Mouse (Mus musculus): ENCODE measurements around the gene Relch.

- TF ChIP-seq POLR2A (IDR thresholded peaks at IDR 0.05; ENCODE audit: insufficient read length, low read depth) (no peak), TCF12 (IDR thresholded peaks at IDR 0.05; ENCODE audit: insufficient read depth, poor library complexity, severe bottlenecking) (no peak), MYOD1 (IDR thresholded peaks at IDR 0.05; ENCODE audit: control insufficient read depth in 1 of 3, insufficient read length in 2 of 3, low read depth in 2 of 3) (no peak), POLR2AphosphoS2 (IDR thresholded peaks at IDR 0.05; ENCODE audit: insufficient read length, low read depth) (no peak), MAX (IDR thresholded peaks at IDR 0.05; ENCODE audit: low read depth) (no peak), REST (IDR thresholded peaks at IDR 0.05; ENCODE audit: insufficient read depth, insufficient read length) (no peak), E2F4 (IDR thresholded peaks at IDR 0.05; ENCODE audit: insufficient read depth) (no peak), CEBPB (IDR thresholded peaks at IDR 0.05; ENCODE audit: insufficient read depth, poor library complexity, severe bottlenecking) (no peak), TCF3 (IDR thresholded peaks at IDR 0.05; ENCODE audit: insufficient read length, low read depth) (no peak)
Measured at GRCm38 (mm10) chr1:105650650-105651049, 13.0 kb upstream of the Relch start.

Measured in myocyte (in vitro differentiated cells).